Mouse (Mus musculus) thymus, postnatal 14 days (tissue): ENCODE results near the gene Fabp3.

Experiments used
- DNase-seq: peaks from one replicate; pipeline ENCODE4 v3.0.0; 2021

The Fabp3 gene

GRCm38 (mm10) chr4:130295047-130295745 is 13.2 kb upstream of the Fabp3 start:
- DNase-seq: no peak

GRCm38 (mm10) chr4:130296243-130296965 is 12.0 kb upstream of the Fabp3 start:
- DNase-seq: no peak

- no peak for DNase-seq
These were observed 11.3 kb upstream of the Fabp3 start for GRCm38 (mm10) chr4:130297123-130297529.

GRCm38 (mm10) chr4:130298877-130299628 is 9.3 kb upstream of the Fabp3 start:
- no peak for DNase-seq

GRCm38 (mm10) chr4:130299629-130300018 is 8.8 kb upstream of the Fabp3 start:
- no peak for DNase-seq

- no peak for DNase-seq
These were observed 6.0 kb upstream of the Fabp3 start for GRCm38 (mm10) chr4:130302285-130302870.

- DNase-seq: no peak
These were observed 3.6 kb upstream of the Fabp3 start for GRCm38 (mm10) chr4:130304746-130305145.

- no peak for DNase-seq
These were observed 1.4 kb upstream of the Fabp3 start for GRCm38 (mm10) chr4:130306796-130307630.

- DNase-seq: no peak
These were observed 554 bp upstream of the Fabp3 start for GRCm38 (mm10) chr4:130307851-130308230.

GRCm38 (mm10) chr4:130309254-130309653 is 859 bp downstream of the Fabp3 start:
- DNase-seq: no peak

GRCm38 (mm10) chr4:130312526-130312925 is 4.1 kb downstream of the Fabp3 start:
- DNase-seq: no peak

GRCm38 (mm10) chr4:130313552-130313951 is 5.2 kb downstream of the Fabp3 start:
- DNase-seq: no peak

GRCm38 (mm10) chr4:130315771-130316527 is 7.6 kb downstream of the Fabp3 start:
- DNase-seq: no peak

GRCm38 (mm10) chr4:130316691-130317090 is 8.3 kb downstream of the Fabp3 start:
- peak; percentile 9 for DNase-seq

GRCm38 (mm10) chr4:130318122-130318521 is 9.7 kb downstream of the Fabp3 start:
- no peak for DNase-seq

GRCm38 (mm10) chr4:130319564-130319963 is 11.2 kb downstream of the Fabp3 start:
- no peak for DNase-seq

- DNase-seq: no peak
These were observed 13.2 kb downstream of the Fabp3 start for GRCm38 (mm10) chr4:130321640-130322039.

GRCm38 (mm10) chr4:130322567-130322966 is 14.2 kb downstream of the Fabp3 start:
- no peak for DNase-seq

GRCm38 (mm10) chr4:130323165-130323564 is 14.8 kb downstream of the Fabp3 start:
- no peak for DNase-seq

GRCm38 (mm10) chr4:130323607-130324006 is 15.2 kb downstream of the Fabp3 start:
- DNase-seq: no peak

- DNase-seq: no peak
These were observed 17.1 kb downstream of the Fabp3 start for GRCm38 (mm10) chr4:130325446-130325845.

- DNase-seq: no peak
These were observed 19.0 kb downstream of the Fabp3 start for GRCm38 (mm10) chr4:130327366-130327765.
